Mouse (Mus musculus): Measurements from ENCODE around the gene Rtn4ip1.

Gene Rtn4ip1

GRCm38 (mm10) chr10:44003551-44004151, 102.0 kb downstream of the Rtn4ip1 start:
- DNase-seq, result peak; percentile 71 to 79

- peak in 1 of 2 experiments; percentile 6 for DNase-seq
These were observed 102.7 kb downstream of the Rtn4ip1 start for GRCm38 (mm10) chr10:44004221-44004751.

- peak; percentile 30 to 47 for DNase-seq
These were observed 104.4 kb downstream of the Rtn4ip1 start for GRCm38 (mm10) chr10:44005677-44006641.
